Mouse (Mus musculus): Measurements from ENCODE around the gene Art1. TPM values are rescaled to one million over a fixed set of nuclear protein-coding genes. Genes with fewer than 3 reads are reported as not detected.

The Art1 gene
- total and polyA plus RNA-seq, 3 experiments, result 0.20 to 0.67 (median 0.21) TPM

GRCm38 (mm10) chr7:102104126-102104525 lies 2.6 kb downstream of the Art1 start:
- no peaks in the 10 kb centered on the region for H3K27me3 ChIP-seq (replicated peaks)
- no peak for DNase-seq (ENCODE audit: extremely low read depth)
- H3K4me1 ChIP-seq (ENCODE audit: control insufficient read depth in 1 of 2, insufficient read depth in 2 of 2), result peaks cover 0 to 25% of the 10 kb centered on the region in 2 experiments; a peak in 3 of 4 replicates
- no peak overlapping the region for H3K4me2 ChIP-seq (ENCODE audit: insufficient read depth, low read depth, poor library complexity, severe bottlenecking)
- no peak overlapping the region for H3K4me3 ChIP-seq (replicated peaks in 1 of 3; ENCODE audit: low read depth in 2 of 3, low read length in 2 of 3, poor library complexity in 1 of 3)
- in situ Hi-C loops (cut with MboI; ENCODE audit: low pct_ligation_motif_present, low pct_unique_long_range_greater_than_20kb, low sequenced_read_pairs) (no loop called here), dilution Hi-C loops (cut with MboI; ENCODE audit: extremely low pct_ligation_motif_present, extremely low pct_unique_long_range_greater_than_20kb, low sequenced_read_pairs) (no loop called here)
- H3K9me3 ChIP-seq (replicated peaks; ENCODE audit: low read length), result no peaks in the 10 kb centered on the region
- no peak overlapping the region for H3K27ac ChIP-seq (ENCODE audit: insufficient read depth, low read depth)
- H3K36me3 ChIP-seq (replicated peaks in 1 of 2; ENCODE audit: control insufficient read depth in 1 of 2, insufficient read depth in 1 of 2, low read length in 1 of 2), result peaks cover 0 to 3% of the 10 kb centered on the region in 2 experiments
- no peak for TF ChIP-seq MAZ (IDR thresholded peaks at IDR 0.05; ENCODE audit: low read depth, low read length)
- no peak for TF ChIP-seq GABPA (IDR thresholded peaks at IDR 0.05; ENCODE audit: insufficient replicate concordance, low read depth, low read length)
- no peak for TF ChIP-seq MXI1 (IDR thresholded peaks at IDR 0.05; ENCODE audit: low read depth, low read length)
- TF ChIP-seq HCFC1 (IDR thresholded peaks at IDR 0.05; ENCODE audit: low read depth, low read length), result no peak
- TF ChIP-seq POLR2A (IDR thresholded peaks at IDR 0.05; ENCODE audit: low read depth, low read length), result no peak
- no peak for TF ChIP-seq USF1 (IDR thresholded peaks at IDR 0.05; ENCODE audit: low read depth, low read length)
- H3K79me2 ChIP-seq (replicated peaks; ENCODE audit: control insufficient read depth, extremely low read depth, insufficient read depth, poor library complexity, severe bottlenecking), result no peaks in the 10 kb centered on the region
- H3K9ac ChIP-seq (ENCODE audit: insufficient read depth, low read depth), result no peak overlapping the region

- no peak overlapping the region for H3K9ac ChIP-seq (ENCODE audit: insufficient read depth, low read depth)
- H3K27me3 ChIP-seq (replicated peaks), result no peaks in the 10 kb centered on the region
- peaks cover 0 to 2% of the 10 kb centered on the region in 2 experiments; a peak in 1 of 4 replicates for H3K4me1 ChIP-seq (ENCODE audit: control insufficient read depth in 1 of 2, insufficient read depth in 2 of 2)
- H3K36me3 ChIP-seq (replicated peaks in 1 of 2; ENCODE audit: control insufficient read depth in 1 of 2, insufficient read depth in 1 of 2, low read length in 1 of 2), result no peaks in the 10 kb centered on the region
- H3K9me3 ChIP-seq (replicated peaks; ENCODE audit: low read length), result no peaks in the 10 kb centered on the region
- DNase-seq (ENCODE audit: extremely low read depth), result no peak
- dilution Hi-C loops (cut with MboI; ENCODE audit: extremely low pct_ligation_motif_present, extremely low pct_unique_long_range_greater_than_20kb, low sequenced_read_pairs) (no loop called here), in situ Hi-C loops (cut with MboI; ENCODE audit: low pct_ligation_motif_present, low pct_unique_long_range_greater_than_20kb, low sequenced_read_pairs) (no loop called here)
- no peak overlapping the region for H3K4me2 ChIP-seq (ENCODE audit: insufficient read depth, low read depth, poor library complexity, severe bottlenecking)
- no peaks in the 10 kb centered on the region for H3K79me2 ChIP-seq (replicated peaks; ENCODE audit: control insufficient read depth, extremely low read depth, insufficient read depth, poor library complexity, severe bottlenecking)
- no peak overlapping the region for H3K27ac ChIP-seq (ENCODE audit: insufficient read depth, low read depth)
- H3K4me3 ChIP-seq (replicated peaks in 1 of 3; ENCODE audit: low read depth in 2 of 3, low read length in 2 of 3, poor library complexity in 1 of 3), result no peak overlapping the region
- TF ChIP-seq MAX (IDR thresholded peaks at IDR 0.05; ENCODE audit: low read length), result no peak
- TF ChIP-seq POLR2AphosphoS2 (IDR thresholded peaks at IDR 0.05; ENCODE audit: low read depth, low read length), result no peak
- no peak for TF ChIP-seq ZNF384 (IDR thresholded peaks at IDR 0.05; ENCODE audit: low read depth, low read length)
- TF ChIP-seq CHD2 (IDR thresholded peaks at IDR 0.05; ENCODE audit: low read length), result no peak
- TF ChIP-seq SMC3 (IDR thresholded peaks at IDR 0.05; ENCODE audit: low read depth, low read length), result no peak
- TF ChIP-seq JUN (IDR thresholded peaks at IDR 0.05; ENCODE audit: insufficient read depth, low read depth, low read length), result no peak
- no peak for TF ChIP-seq MAZ (IDR thresholded peaks at IDR 0.05; ENCODE audit: low read depth, low read length)
- TF ChIP-seq POLR2A (IDR thresholded peaks at IDR 0.05; ENCODE audit: low read depth, low read length), result no peak
- no peak for TF ChIP-seq CTCF (conservative IDR thresholded peaks at IDR 0.05 in 1 of 2, IDR thresholded peaks at IDR 0.05 in 1 of 2; ENCODE audit: low read depth in 2 of 2, low read length in 2 of 2)
- TF ChIP-seq GABPA (IDR thresholded peaks at IDR 0.05; ENCODE audit: insufficient replicate concordance, low read depth, low read length), result no peak
- no peak for TF ChIP-seq HCFC1 (IDR thresholded peaks at IDR 0.05; ENCODE audit: low read depth, low read length)
- TF ChIP-seq EP300 (IDR thresholded peaks at IDR 0.05; ENCODE audit: low read length), result no peak
- no peak for TF ChIP-seq ZMIZ1 (IDR thresholded peaks at IDR 0.05; ENCODE audit: low read depth, low read length)
- no peak for TF ChIP-seq MXI1 (IDR thresholded peaks at IDR 0.05; ENCODE audit: low read depth, low read length)
- no peak for TF ChIP-seq CHD1 (IDR thresholded peaks at IDR 0.05; ENCODE audit: low read depth, low read length)
- no peak for TF ChIP-seq E2F4 (IDR thresholded peaks at IDR 0.05; ENCODE audit: insufficient replicate concordance, low read depth, low read length)
Measured at GRCm38 (mm10) chr7:102106700-102107141, 5.2 kb downstream of the Art1 start.
